Mouse (Mus musculus): ENCODE data around the gene Il17f. TPM values are rescaled to one million over a fixed set of nuclear protein-coding genes. Genes with fewer than 3 reads are reported as not detected.

Gene Il17f
- polyA plus RNA-seq, 1 experiment from 2014 or later, result not detected

- no peak for ATAC-seq
- 94% methylated on average over 12 of the region's 12 CpGs for WGBS
- Histone ChIP-seq H3K4me2 (replicated peaks) (no peak overlapping the region), H3K4me3 (replicated peaks) (no peak overlapping the region), H3K36me3 (peaks cover 28% of the 10 kb centered on the region), H3K9ac (no peak overlapping the region), H3K27me3 (replicated peaks) (no peaks in the 10 kb centered on the region), H3K9me3 (no peaks in the 10 kb centered on the region), H3K27ac (no peak overlapping the region), H3K4me1 (replicated peaks) (peaks cover 9% of the 10 kb centered on the region; the same call in 1 of the 2 replicates)
Observed at GRCm38 (mm10) chr1:20817596-20817995, 27.2 kb upstream of the Il17f start.

- peaks cover 31% of the 10 kb centered on the region for H3K36me3 ChIP-seq
- WGBS, result 84% methylated on average over 9 of the region's 9 CpGs
- no peak overlapping the region for H3K27ac ChIP-seq
- H3K4me3 ChIP-seq (replicated peaks), result no peak overlapping the region
- H3K4me2 ChIP-seq (replicated peaks), result no peak overlapping the region
- H3K9me3 ChIP-seq, result no peaks in the 10 kb centered on the region
- H3K4me1 ChIP-seq (replicated peaks), result peaks cover 9% of the 10 kb centered on the region; the same call in 1 of the 2 replicates
- no peak overlapping the region for H3K9ac ChIP-seq
- no peak for ATAC-seq
- no peaks in the 10 kb centered on the region for H3K27me3 ChIP-seq (replicated peaks)
Observed at GRCm38 (mm10) chr1:20817172-20817571, 26.8 kb upstream of the Il17f start.

GRCm38 (mm10) chr1:20814521-20814920, 24.1 kb upstream of the Il17f start:
- Histone ChIP-seq H3K9ac (no peak overlapping the region), H3K4me2 (replicated peaks) (no peak overlapping the region), H3K4me1 (replicated peaks) (peaks cover 9% of the 10 kb centered on the region; the same call in 1 of the 2 replicates), H3K4me3 (replicated peaks) (no peak overlapping the region), H3K27ac (no peak overlapping the region), H3K9me3 (no peaks in the 10 kb centered on the region), H3K27me3 (replicated peaks) (no peaks in the 10 kb centered on the region), H3K36me3 (peaks cover 42% of the 10 kb centered on the region)
- no peak for ATAC-seq
- 88% methylated on average over 8 of the region's 8 CpGs for WGBS

- Histone ChIP-seq H3K4me1 (replicated peaks) (no peaks in the 10 kb centered on the region), H3K9me3 (no peaks in the 10 kb centered on the region), H3K27ac (no peak overlapping the region), H3K36me3 (peaks cover 45% of the 10 kb centered on the region), H3K9ac (no peak overlapping the region), H3K27me3 (replicated peaks) (no peaks in the 10 kb centered on the region), H3K4me2 (replicated peaks) (no peak overlapping the region), H3K4me3 (replicated peaks) (no peak overlapping the region)
- 96% methylated on average over 10 of the region's 10 CpGs for WGBS
- ATAC-seq, result no peak
Observed at GRCm38 (mm10) chr1:20804526-20804925, 14.1 kb upstream of the Il17f start.

GRCm38 (mm10) chr1:20801682-20802390, 11.4 kb upstream of the Il17f start:
- Histone ChIP-seq H3K4me1 (replicated peaks) (no peaks in the 10 kb centered on the region), H3K36me3 (peaks cover 23% of the 10 kb centered on the region), H3K9ac (no peak overlapping the region), H3K27me3 (replicated peaks) (no peaks in the 10 kb centered on the region), H3K27ac (no peak overlapping the region), H3K9me3 (no peaks in the 10 kb centered on the region), H3K4me2 (replicated peaks) (no peak overlapping the region), H3K4me3 (replicated peaks) (no peak overlapping the region)
- no peak for ATAC-seq
- 82% methylated on average over 8 of the region's 8 CpGs for WGBS

GRCm38 (mm10) chr1:20801275-20801674, 10.9 kb upstream of the Il17f start:
- H3K9ac ChIP-seq, result no peak overlapping the region
- WGBS, result 89% methylated on average over 2 of the region's 2 CpGs
- no peaks in the 10 kb centered on the region for H3K9me3 ChIP-seq
- H3K27me3 ChIP-seq (replicated peaks), result no peaks in the 10 kb centered on the region
- no peak overlapping the region for H3K4me3 ChIP-seq (replicated peaks)
- ATAC-seq, result no peak
- H3K4me2 ChIP-seq (replicated peaks), result no peak overlapping the region
- no peaks in the 10 kb centered on the region for H3K4me1 ChIP-seq (replicated peaks)
- peaks cover 18% of the 10 kb centered on the region for H3K36me3 ChIP-seq
- no peak overlapping the region for H3K27ac ChIP-seq

GRCm38 (mm10) chr1:20795178-20795577, 4.8 kb upstream of the Il17f start:
- H3K9ac ChIP-seq, result no peak overlapping the region
- H3K36me3 ChIP-seq, result no peaks in the 10 kb centered on the region; the same call in 1 of the 2 replicates
- H3K4me1 ChIP-seq (replicated peaks), result no peaks in the 10 kb centered on the region
- H3K27ac ChIP-seq, result no peak overlapping the region
- H3K27me3 ChIP-seq (replicated peaks), result no peaks in the 10 kb centered on the region
- H3K4me3 ChIP-seq (replicated peaks), result no peak overlapping the region
- H3K9me3 ChIP-seq, result no peaks in the 10 kb centered on the region
- 93% methylated on average over 5 of the region's 5 CpGs for WGBS
- ATAC-seq, result no peak
- no peak overlapping the region for H3K4me2 ChIP-seq (replicated peaks)

GRCm38 (mm10) chr1:20794760-20795159, 4.3 kb upstream of the Il17f start:
- 94% methylated on average over 4 of the region's 4 CpGs for WGBS
- ATAC-seq, result no peak

GRCm38 (mm10) chr1:20791414-20791813, 997 bp upstream of the Il17f start:
- Histone ChIP-seq H3K4me3 (replicated peaks) (no peak overlapping the region), H3K4me2 (replicated peaks) (no peak overlapping the region), H3K27me3 (replicated peaks) (no peaks in the 10 kb centered on the region), H3K9me3 (no peaks in the 10 kb centered on the region), H3K27ac (no peak overlapping the region), H3K4me1 (replicated peaks) (no peaks in the 10 kb centered on the region), H3K9ac (no peak overlapping the region), H3K36me3 (no peaks in the 10 kb centered on the region)
- 67% methylated on average over 7 of the region's 7 CpGs for WGBS
- ATAC-seq, result no peak

More at GRCm38 (mm10) chr1:20794760-20795159, 4.3 kb upstream of the Il17f start:
- H3K4me1 ChIP-seq (replicated peaks), result no peaks in the 10 kb centered on the region
- no peak overlapping the region for H3K27ac ChIP-seq
- no peaks in the 10 kb centered on the region for H3K9me3 ChIP-seq
- H3K27me3 ChIP-seq (replicated peaks), result no peaks in the 10 kb centered on the region
- H3K4me2 ChIP-seq (replicated peaks), result no peak overlapping the region
- H3K4me3 ChIP-seq (replicated peaks), result no peak overlapping the region
- H3K36me3 ChIP-seq, result no peaks in the 10 kb centered on the region; the same call in 1 of the 2 replicates
- H3K9ac ChIP-seq, result no peak overlapping the region

- 47% methylated on average over 10 of the region's 10 CpGs for WGBS
- ATAC-seq, result no peak
- peak overlapping the region; percentile 3; the same call in 1 of the 2 replicates for H3K4me2 ChIP-seq (replicated peaks)
Observed at GRCm38 (mm10) chr1:20788419-20788818, 2.0 kb downstream of the Il17f start.

GRCm38 (mm10) chr1:20787046-20787445, 3.4 kb downstream of the Il17f start:
- no peak overlapping the region for H3K4me2 ChIP-seq (replicated peaks)
- no peaks in the 10 kb centered on the region for H3K27me3 ChIP-seq (replicated peaks)
- H3K9ac ChIP-seq, result no peak overlapping the region
- H3K9me3 ChIP-seq, result no peaks in the 10 kb centered on the region
- H3K4me1 ChIP-seq (replicated peaks), result no peaks in the 10 kb centered on the region
- ATAC-seq, result no peak
- H3K4me3 ChIP-seq (replicated peaks), result no peak overlapping the region
- no peaks in the 10 kb centered on the region for H3K36me3 ChIP-seq
- WGBS, result 38% methylated on average over 8 of the region's 8 CpGs
- no peak overlapping the region for H3K27ac ChIP-seq

More at GRCm38 (mm10) chr1:20788419-20788818, 2.0 kb downstream of the Il17f start:
- Histone ChIP-seq H3K9me3 (no peaks in the 10 kb centered on the region), H3K27me3 (replicated peaks) (no peaks in the 10 kb centered on the region), H3K36me3 (no peaks in the 10 kb centered on the region), H3K27ac (no peak overlapping the region), H3K9ac (no peak overlapping the region), H3K4me1 (replicated peaks) (no peaks in the 10 kb centered on the region), H3K4me3 (replicated peaks) (no peak overlapping the region)

GRCm38 (mm10) chr1:20778366-20778765, 12.1 kb downstream of the Il17f start:
- Histone ChIP-seq H3K27ac (no peak overlapping the region), H3K9me3 (no peaks in the 10 kb centered on the region), H3K4me3 (replicated peaks) (no peak overlapping the region), H3K4me2 (replicated peaks) (no peak overlapping the region), H3K36me3 (no peaks in the 10 kb centered on the region), H3K4me1 (replicated peaks) (no peaks in the 10 kb centered on the region), H3K27me3 (replicated peaks) (no peaks in the 10 kb centered on the region), H3K9ac (no peak overlapping the region)
- 69% methylated on average over 2 of the region's 2 CpGs for WGBS
- no peak for ATAC-seq

Measured in intestine, embryonic 15.5 days (tissue).